Mouse (Mus musculus): ENCODE results near the gene Tmem120b. TPM values are rescaled to one million over a fixed set of nuclear protein-coding genes. Genes with fewer than 3 reads are reported as not detected.

The Tmem120b gene
- polyA plus RNA-seq (2015; fragmentation: Nextera tagmentation; extraction: Ambion mirVana), result 10.6 and 11.9 TPM in 2 replicates

GRCm38 (mm10) chr5:123068115-123068514 lies at the start of gene Tmem120b:
Gene Tmem120b (plus strand): TSS chr5:123068415.

GRCm38 (mm10) chr5:123046916-123047315 lies 21.3 kb upstream of the Tmem120b start, which contains the start of gene Morn3:
Gene Morn3 (minus strand): TSS chr5:123047016.

GRCm38 (mm10) chr5:123132308-123133071 lies 64.3 kb downstream of the Tmem120b start, which contains the start of gene Rhof:
Gene Rhof (minus strand): TSS chr5:123132692.

GRCm38 (mm10) chr5:123142161-123143157 lies 74.2 kb downstream of the Tmem120b start, which contains the start of gene Setd1b:
Gene Setd1b (plus strand): TSS chr5:123142193.

Other genes starting within 250 kb of the Tmem120b start
- 191 and 230 TPM in 2 replicates for gene Anapc5, start 247.1 kb upstream of the Tmem120b start, polyA plus RNA-seq (2015; fragmentation: Nextera tagmentation; extraction: Ambion mirVana)
- 30.6 and 40.5 TPM in 2 replicates for gene Rnf34, start 218.4 kb upstream of the Tmem120b start, polyA plus RNA-seq (2015; fragmentation: Nextera tagmentation; extraction: Ambion mirVana)
- 15.1 and 16.0 TPM in 2 replicates for gene Kdm2b, start 78.6 kb upstream of the Tmem120b start, polyA plus RNA-seq (2015; fragmentation: Nextera tagmentation; extraction: Ambion mirVana)
- gene Orai1, start 53.3 kb upstream of the Tmem120b start, polyA plus RNA-seq (2015; fragmentation: Nextera tagmentation; extraction: Ambion mirVana), result 22.4 and 23.5 TPM in 2 replicates
- not detected in 2 replicates for gene Morn3, start 21.4 kb upstream of the Tmem120b start, polyA plus RNA-seq (2015; fragmentation: Nextera tagmentation; extraction: Ambion mirVana)
- 0.91 and 1.3 TPM in 2 replicates for gene Rhof, start 64.3 kb downstream of the Tmem120b start, polyA plus RNA-seq (2015; fragmentation: Nextera tagmentation; extraction: Ambion mirVana)
- 4.1 and 4.7 TPM in 2 replicates for gene Setd1b, start 73.8 kb downstream of the Tmem120b start, polyA plus RNA-seq (2015; fragmentation: Nextera tagmentation; extraction: Ambion mirVana)
- 50.2 and 52.0 TPM in 2 replicates for gene Psmd9, start 101.0 kb downstream of the Tmem120b start, polyA plus RNA-seq (2015; fragmentation: Nextera tagmentation; extraction: Ambion mirVana)
- gene Hpd, start 114.3 kb downstream of the Tmem120b start, polyA plus RNA-seq (2015; fragmentation: Nextera tagmentation; extraction: Ambion mirVana), result 0.15 and 0.37 TPM in 2 replicates
- 0.69 and 0.75 TPM in 2 replicates for gene Wdr66, start 183.7 kb downstream of the Tmem120b start, polyA plus RNA-seq (2015; fragmentation: Nextera tagmentation; extraction: Ambion mirVana)

Data from urinary bladder, postnatal 0 days (tissue).